In the genomic region with DNA sequence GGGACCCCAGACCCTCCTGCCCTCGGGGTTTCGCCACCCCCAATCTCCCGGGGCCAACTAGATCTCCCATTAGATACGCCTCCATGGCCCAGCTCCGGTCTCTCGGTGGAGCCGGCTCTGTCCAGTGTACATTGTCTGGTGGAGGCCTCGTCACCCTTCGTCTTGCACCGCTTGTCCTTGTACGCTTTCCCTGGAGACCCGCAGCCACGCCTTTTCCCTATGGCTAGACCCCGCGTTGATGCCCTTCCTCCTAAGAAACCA, we compare ENCODE assay signal across 8 mouse cellular contexts. TPM values are rescaled to one million over a fixed set of nuclear protein-coding genes. Genes with fewer than 3 reads are reported as not detected.
A peak's percentile ranks its signal among the peaks of the same experiment; 100 is the strongest.
DNase-seq lines count a peak whose midpoint lies in the region; ATAC-seq and TF ChIP-seq lines count a peak whose summit lies in the region.

No protein-coding gene starts in this region.

- H3K9me3 ChIP-seq in heart, embryonic 15.5 days (replicated peaks), result no peaks in the 10 kb centered on the region
- no peaks in the 10 kb centered on the region for H3K9me3 ChIP-seq in MEL (replicated peaks; ENCODE audit: insufficient read depth, low read length)
- no peaks in the 10 kb centered on the region for H3K9me3 ChIP-seq in hindbrain, embryonic 10.5 days
- H3K9me3 ChIP-seq in midbrain, embryonic 10.5 days (replicated peaks), result no peaks in the 10 kb centered on the region

- no peak; a peak in 1 of 4 replicates for TF ChIP-seq POLR2A in MEL (IDR thresholded peaks at IDR 0.05; ENCODE audit: control insufficient read depth in 1 of 2, insufficient read depth in 1 of 2, low read depth in 1 of 2, low read length in 2 of 2, poor library complexity in 1 of 2)

- peak overlapping the region; percentile 94 for H3K4me2 ChIP-seq in heart, embryonic 15.5 days

- H3K4me1 ChIP-seq in heart, embryonic 15.5 days (replicated peaks), result peaks cover 21% of the 10 kb centered on the region
- H3K4me1 ChIP-seq in MEL (ENCODE audit: control insufficient read depth in 1 of 2, insufficient read depth in 2 of 2, low read length in 2 of 2), result peaks cover 4 to 7% of the 10 kb centered on the region in 2 experiments; a peak in 3 of 4 replicates
- peaks cover 24% of the 10 kb centered on the region for H3K4me1 ChIP-seq in hindbrain, embryonic 10.5 days (replicated peaks)
- H3K4me1 ChIP-seq in midbrain, embryonic 10.5 days, result peaks cover 21% of the 10 kb centered on the region

- no peak for ATAC-seq in heart, embryonic 15.5 days (replicated peaks; ENCODE audit: insufficient number of reproducible peaks, insufficient read depth, low FRiP score, low read depth)
- no peak; the same call in 1 of the 2 replicates for ATAC-seq in erythroid progenitor cell, adult 5-6 weeks (replicated peaks; ENCODE audit: low FRiP score, poor library complexity, severe bottlenecking)

- no peak for DNase-seq in heart, adult 8-10 months (ENCODE audit: low spot score)
- no peak for DNase-seq in MEL (ENCODE audit: low read depth, low spot score)
- DNase-seq in hindbrain, embryonic 10.5 days (ENCODE audit: low spot score), result no peak
- DNase-seq in midbrain, embryonic 10.5 days (ENCODE audit: low spot score), result no peak
- DNase-seq in left cerebral cortex, adult 8-10 months (ENCODE audit: low spot score in 2 of 2), result no peak
- no peak for DNase-seq in thymus, adult 18-20 months

- no peak for TF ChIP-seq RAD21 in MEL (IDR thresholded peaks at IDR 0.05; ENCODE audit: low read depth, low read length)

- TF ChIP-seq EP300 in MEL (IDR thresholded peaks at IDR 0.05; ENCODE audit: low read depth in 1 of 2, low read length in 2 of 2), result no peak

- no peaks in the 10 kb centered on the region for H3K36me3 ChIP-seq in heart, embryonic 15.5 days
- H3K36me3 ChIP-seq in MEL (ENCODE audit: control insufficient read depth in 1 of 2, insufficient read depth in 2 of 2, low read length in 2 of 2), result peaks cover 0 to 8% of the 10 kb centered on the region in 2 experiments; a peak in 3 of 4 replicates
- H3K36me3 ChIP-seq in hindbrain, embryonic 10.5 days, result peaks cover 18% of the 10 kb centered on the region; the same call in 1 of the 2 replicates
- H3K36me3 ChIP-seq in midbrain, embryonic 10.5 days, result peaks cover 25% of the 10 kb centered on the region

- peak overlapping the region; percentile 77 for H3K4me3 ChIP-seq in heart, embryonic 15.5 days
- peak overlapping the region; percentile 78 to 84 for H3K4me3 ChIP-seq in MEL (ENCODE audit: control insufficient read depth in 1 of 2, insufficient read depth in 1 of 2, low read depth in 2 of 2, low read length in 2 of 2)
- H3K4me3 ChIP-seq in hindbrain, embryonic 10.5 days, result peak overlapping the region; percentile 84
- H3K4me3 ChIP-seq in midbrain, embryonic 10.5 days, result peak overlapping the region; percentile 81

- no peak for TF ChIP-seq CTCF in MEL (IDR thresholded peaks at IDR 0.05 in 2 of 3, conservative IDR thresholded peaks at IDR 0.05 in 1 of 3; ENCODE audit: control insufficient read depth in 1 of 3, insufficient read depth in 1 of 3, low read depth in 2 of 3, low read length in 3 of 3, poor library complexity in 1 of 3, severe bottlenecking in 1 of 3)

- H3K27ac ChIP-seq in heart, embryonic 15.5 days, result no peak overlapping the region
- H3K27ac ChIP-seq in MEL (ENCODE audit: control insufficient read depth, low read depth, low read length), result peak overlapping the region; percentile 45
- peak overlapping the region; percentile 86 for H3K27ac ChIP-seq in hindbrain, embryonic 10.5 days
- H3K27ac ChIP-seq in midbrain, embryonic 10.5 days (replicated peaks), result peak overlapping the region; percentile 78

- under 1% methylated on average over 15 of the region's 15 CpGs for WGBS in heart, embryonic 15.5 days
- under 1% methylated on average over 15 of the region's 15 CpGs for WGBS in hindbrain, embryonic 10.5 days
- WGBS in midbrain, embryonic 10.5 days, result 5% methylated on average over 15 of the region's 15 CpGs

- H3K79me2 ChIP-seq in MEL (ENCODE audit: control insufficient read depth, insufficient read depth, low read length, poor library complexity), result peaks cover 23% of the 10 kb centered on the region

- H3K9ac ChIP-seq in heart, embryonic 15.5 days, result peak overlapping the region; percentile 69
- peak overlapping the region; percentile 76 for H3K9ac ChIP-seq in MEL (ENCODE audit: control insufficient read depth, low read depth, low read length, poor library complexity, severe bottlenecking)

- no peaks in the 10 kb centered on the region for H3K27me3 ChIP-seq in heart, embryonic 15.5 days
- H3K27me3 ChIP-seq in MEL (ENCODE audit: control insufficient read depth in 1 of 2, insufficient read depth in 2 of 2, low read length in 2 of 2), result no peaks in the 10 kb centered on the region
- H3K27me3 ChIP-seq in hindbrain, embryonic 10.5 days (ENCODE audit: insufficient read depth, poor library complexity, severe bottlenecking), result no peaks in the 10 kb centered on the region
- H3K27me3 ChIP-seq in midbrain, embryonic 10.5 days (ENCODE audit: low read depth, poor library complexity, severe bottlenecking), result no peaks in the 10 kb centered on the region

RNA-seq across cellular contexts. Expression of a gene that starts 0.6 kb away (rescaled TPM):
- polyA plus RNA-seq in heart, embryonic 15.5 days (2015; fragmentation: Nextera tagmentation; extraction: Ambion mirVana), result 55.8 and 63.3 TPM in 2 replicates
- total RNA-seq in heart, adult 8-10 months (2022), result 1 to 10 TPM in 3 of 4 experiments, under 1 TPM in 1; 0.81 to 2.4 (median 1.7) TPM
- 84.3 and 90.4 TPM in 2 replicates for total RNA-seq in MEL (2012; rRNA removed)
- 100 to 1,000 TPM; 113 to 137 TPM for polyA plus RNA-seq in MEL (2012; ENCODE audit: insufficient read depth in 1 of 2, insufficient read length in 2 of 2, low read depth in 1 of 2, low replicate concordance in 2 of 2, missing spikeins in 1 of 2)
- polyA plus RNA-seq in hindbrain, embryonic 10.5 days (2016; fragmentation: Nextera tagmentation; extraction: Ambion mirVana), result 99.1 and 112 TPM in 2 replicates
- polyA plus RNA-seq in midbrain, embryonic 10.5 days (2016; fragmentation: Nextera tagmentation; extraction: Ambion mirVana), result 106 and 115 TPM in 2 replicates
- total RNA-seq in left cerebral cortex, adult 8-10 months (2022), result 1 to 10 TPM in 3 of 4 experiments, under 1 TPM in 1; 0.83 to 1.1 (median 1.0) TPM
- total RNA-seq in erythroid progenitor cell, adult 5-6 weeks (2015; ENCODE audit: low replicate concordance), result 188 and 195 TPM in 2 replicates
- 120 and 123 TPM in 2 replicates for total RNA-seq in erythroid progenitor cell, adult 5-6 weeks (2017; ENCODE audit: low replicate concordance)

RNA-seq across cellular contexts. Expression of a gene that starts 0.9 kb away (rescaled TPM):
- 0.76 and 0.93 TPM in 2 replicates for polyA plus RNA-seq in heart, embryonic 15.5 days (2015; fragmentation: Nextera tagmentation; extraction: Ambion mirVana)
- total RNA-seq in heart, adult 8-10 months (2022), result 1 to 10 TPM; 1.3 to 2.5 (median 1.9) TPM
- 0.29 and 0.35 TPM in 2 replicates for total RNA-seq in MEL (2012; rRNA removed)
- under 1 TPM in 1 of 2 experiments, not detected in 1; 0.49 TPM for polyA plus RNA-seq in MEL (2012; ENCODE audit: insufficient read depth in 1 of 2, insufficient read length in 2 of 2, low read depth in 1 of 2, low replicate concordance in 2 of 2, missing spikeins in 1 of 2)
- 1.1 and 1.5 TPM in 2 replicates for polyA plus RNA-seq in hindbrain, embryonic 10.5 days (2016; fragmentation: Nextera tagmentation; extraction: Ambion mirVana)
- 0.94 and 1.0 TPM in 2 replicates for polyA plus RNA-seq in midbrain, embryonic 10.5 days (2016; fragmentation: Nextera tagmentation; extraction: Ambion mirVana)
- under 1 TPM; 0.26 to 0.76 (median 0.34) TPM for total RNA-seq in left cerebral cortex, adult 8-10 months (2022)
- total RNA-seq in erythroid progenitor cell, adult 5-6 weeks (2015; ENCODE audit: low replicate concordance), result not detected in 2 replicates
- 1.0 TPM in 1 of 2 replicates, not detected in the other for total RNA-seq in erythroid progenitor cell, adult 5-6 weeks (2017; ENCODE audit: low replicate concordance)

RNA-seq across cellular contexts. Expression of a gene that starts 16.9 kb away (rescaled TPM):
- 246 and 260 TPM in 2 replicates for polyA plus RNA-seq in heart, embryonic 15.5 days (2015; fragmentation: Nextera tagmentation; extraction: Ambion mirVana)
- 100 to 1,000 TPM; 314 to 382 (median 360) TPM for total RNA-seq in heart, adult 8-10 months (2022)
- total RNA-seq in MEL (2012; rRNA removed), result 23.8 and 24.7 TPM in 2 replicates
- polyA plus RNA-seq in MEL (2012; ENCODE audit: insufficient read depth in 1 of 2, insufficient read length in 2 of 2, low read depth in 1 of 2, low replicate concordance in 2 of 2, missing spikeins in 1 of 2), result 10 to 100 TPM in 1 of 2 experiments, not detected in 1; 74.9 TPM
- 170 and 194 TPM in 2 replicates for polyA plus RNA-seq in hindbrain, embryonic 10.5 days (2016; fragmentation: Nextera tagmentation; extraction: Ambion mirVana)
- polyA plus RNA-seq in midbrain, embryonic 10.5 days (2016; fragmentation: Nextera tagmentation; extraction: Ambion mirVana), result 169 and 178 TPM in 2 replicates
- total RNA-seq in left cerebral cortex, adult 8-10 months (2022), result 100 to 1,000 TPM; 247 to 270 (median 264) TPM
- total RNA-seq in erythroid progenitor cell, adult 5-6 weeks (2015; ENCODE audit: low replicate concordance), result 11.5 and 13.0 TPM in 2 replicates
- total RNA-seq in erythroid progenitor cell, adult 5-6 weeks (2017; ENCODE audit: low replicate concordance), result 6.7 and 17.2 TPM in 2 replicates

RNA-seq across cellular contexts. Expression of a gene that starts 41.6 kb away (rescaled TPM):
- 5.6 and 5.9 TPM in 2 replicates for polyA plus RNA-seq in heart, embryonic 15.5 days (2015; fragmentation: Nextera tagmentation; extraction: Ambion mirVana)
- total RNA-seq in heart, adult 8-10 months (2022), result 10 to 100 TPM; 26.4 to 28.5 (median 27.2) TPM
- 96.7 and 111 TPM in 2 replicates for total RNA-seq in MEL (2012; rRNA removed)
- polyA plus RNA-seq in MEL (2012; ENCODE audit: insufficient read depth in 1 of 2, insufficient read length in 2 of 2, low read depth in 1 of 2, low replicate concordance in 2 of 2, missing spikeins in 1 of 2), result 100 to 1,000 TPM in 1 of 2 experiments, not detected in 1; 121 TPM
- 7.6 and 9.5 TPM in 2 replicates for polyA plus RNA-seq in hindbrain, embryonic 10.5 days (2016; fragmentation: Nextera tagmentation; extraction: Ambion mirVana)
- polyA plus RNA-seq in midbrain, embryonic 10.5 days (2016; fragmentation: Nextera tagmentation; extraction: Ambion mirVana), result 8.0 and 8.5 TPM in 2 replicates
- 10 to 100 TPM; 43.5 to 53.7 (median 46.3) TPM for total RNA-seq in left cerebral cortex, adult 8-10 months (2022)
- 114 and 119 TPM in 2 replicates for total RNA-seq in erythroid progenitor cell, adult 5-6 weeks (2015; ENCODE audit: low replicate concordance)
- total RNA-seq in erythroid progenitor cell, adult 5-6 weeks (2017; ENCODE audit: low replicate concordance), result 51.6 and 80.9 TPM in 2 replicates

RNA-seq across cellular contexts. Expression of a gene that starts 45.4 kb away (rescaled TPM):
- polyA plus RNA-seq in heart, embryonic 15.5 days (2015; fragmentation: Nextera tagmentation; extraction: Ambion mirVana), result 0.74 and 0.90 TPM in 2 replicates
- total RNA-seq in heart, adult 8-10 months (2022), result under 1 TPM in 3 of 4 experiments, not detected in 1; 0.25 to 0.50 (median 0.33) TPM
- 0.39 and 0.69 TPM in 2 replicates for total RNA-seq in MEL (2012; rRNA removed)
- under 1 TPM in 1 of 2 experiments, not detected in 1; 0.53 TPM for polyA plus RNA-seq in MEL (2012; ENCODE audit: insufficient read depth in 1 of 2, insufficient read length in 2 of 2, low read depth in 1 of 2, low replicate concordance in 2 of 2, missing spikeins in 1 of 2)
- 0.52 and 0.54 TPM in 2 replicates for polyA plus RNA-seq in hindbrain, embryonic 10.5 days (2016; fragmentation: Nextera tagmentation; extraction: Ambion mirVana)
- 0.68 and 0.99 TPM in 2 replicates for polyA plus RNA-seq in midbrain, embryonic 10.5 days (2016; fragmentation: Nextera tagmentation; extraction: Ambion mirVana)
- total RNA-seq in left cerebral cortex, adult 8-10 months (2022), result under 1 TPM; 0.34 to 0.77 (median 0.48) TPM
- 1.8 and 10.5 TPM in 2 replicates for total RNA-seq in erythroid progenitor cell, adult 5-6 weeks (2015; ENCODE audit: low replicate concordance)
- 2.6 and 4.7 TPM in 2 replicates for total RNA-seq in erythroid progenitor cell, adult 5-6 weeks (2017; ENCODE audit: low replicate concordance)

Comparison
In these comparisons a context has a peak if more than half of its experiments do, and no peak if none do; other contexts are left out.
1. RNA of a gene that starts 0.6 kb away (total RNA-seq): 120 to 195 TPM in erythroid progenitor cell, adult 5-6 weeks and 84.3 to 90.4 TPM in MEL; 0.81 to 2.4 TPM in heart, adult 8-10 months and 0.83 to 1.1 TPM in left cerebral cortex, adult 8-10 months; every median in the first group is over 10 times any median in the second.
2. Peak in every context shown above with its lines, with median percentiles within 50 percentile points of each other: H3K4me3 ChIP-seq.